Comparison of ENCODE assay signal across 9 mouse cellular contexts in genomic region chr9:103090116-103090875, GRCm38 (mm10). TPM values are rescaled to one million over a fixed set of nuclear protein-coding genes. Genes with fewer than 3 reads are reported as not detected.
A peak's percentile ranks its signal among the peaks of the same experiment; 100 is the strongest.
DNase-seq lines count a peak whose midpoint lies in the region; ATAC-seq lines count a peak whose summit lies in the region.
"Had no signal": no experiment of that assay in that cellular context is flagged by ENCODE, and none has a peak within 500 bp of the region (broad histone marks: within the 10 kb centered on the region; RNA-seq: fewer than 3 reads in every experiment).

No protein-coding gene starts in this region.

- H3K36me3 ChIP-seq in kidney, embryonic 16.5 days (ENCODE audit: insufficient read depth, low read length), result no peaks in the 10 kb centered on the region
- H3K36me3 ChIP-seq in lung, embryonic 16.5 days (ENCODE audit: control insufficient read depth, insufficient read depth, low read length), result no peaks in the 10 kb centered on the region
- no peaks in the 10 kb centered on the region for H3K36me3 ChIP-seq in forebrain, embryonic 10.5 days (replicated peaks)
- no peaks in the 10 kb centered on the region for H3K36me3 ChIP-seq in hindbrain, embryonic 14.5 days (replicated peaks; ENCODE audit: control insufficient read depth, insufficient read depth)
- H3K36me3 ChIP-seq: hindbrain, embryonic 10.5 days had no signal

- H3K4me2 ChIP-seq in kidney, embryonic 16.5 days (replicated peaks; ENCODE audit: low read depth, low read length), result no peak overlapping the region
- no peak overlapping the region for H3K4me2 ChIP-seq in lung, embryonic 16.5 days (ENCODE audit: low read depth, low read length)
- no peak overlapping the region for H3K4me2 ChIP-seq in hindbrain, embryonic 14.5 days (replicated peaks)

- H3K27ac ChIP-seq in kidney, embryonic 16.5 days (ENCODE audit: low read length), result peak overlapping the region; percentile 11; the same call in 1 of the 2 replicates
- H3K27ac ChIP-seq in lung, embryonic 16.5 days (ENCODE audit: low read length), result peak overlapping the region; percentile 35
- H3K27ac ChIP-seq in forebrain, embryonic 10.5 days, result no peak overlapping the region
- H3K27ac ChIP-seq in hindbrain, embryonic 14.5 days, result no peak overlapping the region
- H3K27ac ChIP-seq: hindbrain, embryonic 10.5 days had no signal

- no peak overlapping the region for H3K4me3 ChIP-seq in kidney, embryonic 16.5 days (ENCODE audit: low read length)
- no peak overlapping the region for H3K4me3 ChIP-seq in lung, embryonic 16.5 days (ENCODE audit: low read length)
- no peak overlapping the region for H3K4me3 ChIP-seq in forebrain, embryonic 10.5 days
- no peak overlapping the region for H3K4me3 ChIP-seq in hindbrain, embryonic 14.5 days (replicated peaks; ENCODE audit: low read length)
- H3K4me3 ChIP-seq: hindbrain, embryonic 10.5 days had no signal

- no peak overlapping the region for H3K9ac ChIP-seq in kidney, embryonic 16.5 days (replicated peaks; ENCODE audit: low read length)
- H3K9ac ChIP-seq in lung, embryonic 16.5 days (ENCODE audit: low read length), result no peak overlapping the region
- H3K9ac ChIP-seq in hindbrain, embryonic 14.5 days, result no peak overlapping the region

- peak; percentile 53 for ATAC-seq in cerebellum, adult (ENCODE audit: insufficient number of reproducible peaks, low FRiP score, low TSS enrichment)
- peak; percentile 55; the same call in 1 of the 2 replicates for ATAC-seq in kidney, embryonic 16.5 days (ENCODE audit: low FRiP score, low TSS enrichment)
- peak; percentile 53; the same call in 1 of the 2 replicates for ATAC-seq in lung, embryonic 16.5 days (ENCODE audit: low read depth)
- ATAC-seq in hindbrain, embryonic 14.5 days (ENCODE audit: low FRiP score), result no peak

- 51% methylated on average over 9 of the region's 9 CpGs for WGBS in kidney, embryonic 16.5 days
- WGBS in lung, embryonic 16.5 days, result 28% methylated on average over 9 of the region's 9 CpGs
- WGBS in forebrain, embryonic 10.5 days, result 88% methylated on average over 9 of the region's 9 CpGs
- WGBS in hindbrain, embryonic 14.5 days, result 75% methylated on average over 9 of the region's 9 CpGs

- H3K9me3 ChIP-seq in kidney, embryonic 16.5 days (ENCODE audit: low read length), result no peaks in the 10 kb centered on the region
- H3K9me3 ChIP-seq in lung, embryonic 16.5 days (ENCODE audit: control insufficient read depth, low read length), result no peaks in the 10 kb centered on the region
- no peaks in the 10 kb centered on the region for H3K9me3 ChIP-seq in forebrain, embryonic 10.5 days
- no peaks in the 10 kb centered on the region for H3K9me3 ChIP-seq in hindbrain, embryonic 14.5 days (ENCODE audit: control insufficient read depth, low read length)
- H3K9me3 ChIP-seq: hindbrain, embryonic 10.5 days had no signal

- no peak for DNase-seq in cerebellum, postnatal 4 days (ENCODE audit: low spot score in 2 of 2)
- peak; percentile 73 for DNase-seq in cerebellum, adult 8-10 months
- DNase-seq in forebrain, embryonic 10.5 days (ENCODE audit: extremely low spot score, low spot score), result no peak
- DNase-seq in hindbrain, embryonic 14.5 days (ENCODE audit: low spot score), result no peak
- DNase-seq in left cerebral cortex, adult 18-20 months (ENCODE audit: low spot score in 2 of 2), result no peak

- H3K4me1 ChIP-seq in kidney, embryonic 16.5 days (ENCODE audit: insufficient read depth, low read length), result peaks cover 12% of the 10 kb centered on the region
- H3K4me1 ChIP-seq in lung, embryonic 16.5 days (replicated peaks; ENCODE audit: control insufficient read depth, insufficient read depth, low read length), result peaks cover 14% of the 10 kb centered on the region; the same call in 1 of the 2 replicates
- H3K4me1 ChIP-seq in forebrain, embryonic 10.5 days, result peaks cover 12% of the 10 kb centered on the region
- H3K4me1 ChIP-seq in hindbrain, embryonic 14.5 days (replicated peaks; ENCODE audit: control insufficient read depth, insufficient read depth, low read length), result no peaks in the 10 kb centered on the region; the same call in 1 of the 2 replicates

- no peaks in the 10 kb centered on the region for H3K27me3 ChIP-seq in kidney, embryonic 16.5 days (ENCODE audit: insufficient read depth, low read length)
- H3K27me3 ChIP-seq in lung, embryonic 16.5 days (ENCODE audit: control insufficient read depth, insufficient read depth, low read depth, low read length), result no peaks in the 10 kb centered on the region
- peaks cover 22% of the 10 kb centered on the region for H3K27me3 ChIP-seq in forebrain, embryonic 10.5 days (ENCODE audit: poor library complexity, severe bottlenecking)
- H3K27me3 ChIP-seq in hindbrain, embryonic 14.5 days (ENCODE audit: control insufficient read depth, insufficient read depth, low read length), result no peaks in the 10 kb centered on the region

RNA-seq across cellular contexts. Expression of gene Rab6b, which starts 21.3 kb away (rescaled TPM):
- polyA plus RNA-seq in kidney, embryonic 16.5 days (2015; fragmentation: Nextera tagmentation; extraction: Ambion mirVana), result 5.2 and 6.1 TPM in 2 replicates
- polyA plus RNA-seq in lung, embryonic 16.5 days (2015; fragmentation: Nextera tagmentation; extraction: Ambion mirVana), result 3.3 and 3.6 TPM in 2 replicates
- 8.3 and 9.1 TPM in 2 replicates for polyA plus RNA-seq in forebrain, embryonic 10.5 days (2016; fragmentation: Nextera tagmentation; extraction: Ambion mirVana)
- 80.7 and 92.0 TPM in 2 replicates for polyA plus RNA-seq in hindbrain, embryonic 14.5 days (2014; fragmentation: Nextera tagmentation; extraction: Ambion mirVana)
- 100 to 1,000 TPM; 566 to 572 TPM for total RNA-seq in left cerebral cortex, adult 18-20 months (2021)

Comparison
In these comparisons a context has a peak if more than half of its experiments do, and no peak if none do; other contexts are left out.
1. H3K27ac ChIP-seq: peak in kidney, embryonic 16.5 days (single experiment) and lung, embryonic 16.5 days (single experiment); none in forebrain, embryonic 10.5 days (single experiment) and hindbrain, embryonic 14.5 days (single experiment).